Mouse (Mus musculus): ENCODE measurements at regions not wholly inside any gene's neighbourhood (a gene's known extent, or its start where the extent isn't known, plus 50 kb on each side); places are given as distances from the start of the nearest gene placed in this dataset.
"Not testable (repeated sequence)": the region's sequence is repeated elsewhere in the genome, so short reads cannot be mapped to it uniquely, and the experiment has no call there.

DNA sequence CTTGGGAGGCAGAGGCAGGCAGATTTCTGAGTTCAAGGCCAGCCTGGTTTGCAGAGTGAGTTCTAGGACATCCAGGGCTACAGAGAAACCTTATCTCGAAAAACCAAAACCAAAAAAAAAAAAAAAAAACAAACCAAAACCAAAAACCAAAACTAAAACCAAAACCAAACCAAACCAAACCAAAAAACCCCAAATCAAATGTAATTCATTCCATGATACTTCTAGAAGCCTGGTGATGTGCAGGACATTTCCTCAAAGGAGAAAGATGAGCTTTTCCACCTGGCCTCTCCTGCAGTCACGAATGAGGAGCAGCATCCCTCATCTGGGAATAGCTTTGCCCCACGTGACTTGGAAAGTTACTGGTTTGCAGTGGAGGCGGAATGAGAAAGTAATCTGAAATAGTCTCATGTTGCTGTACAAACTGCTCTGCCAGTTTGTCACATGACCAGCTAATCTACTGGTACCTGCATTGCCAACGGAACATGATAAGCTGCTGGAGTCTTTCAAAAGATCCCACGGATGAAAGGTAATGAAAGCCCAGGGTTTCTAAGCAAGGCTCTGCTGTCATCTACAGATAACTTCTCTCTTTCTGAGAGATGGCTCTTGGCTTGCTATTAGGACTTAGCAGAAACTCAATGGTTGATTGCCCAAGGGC lies 127.8 kb upstream of the Max start:
- DNase-seq (ENCODE audit: low read depth): no peak

DNA sequence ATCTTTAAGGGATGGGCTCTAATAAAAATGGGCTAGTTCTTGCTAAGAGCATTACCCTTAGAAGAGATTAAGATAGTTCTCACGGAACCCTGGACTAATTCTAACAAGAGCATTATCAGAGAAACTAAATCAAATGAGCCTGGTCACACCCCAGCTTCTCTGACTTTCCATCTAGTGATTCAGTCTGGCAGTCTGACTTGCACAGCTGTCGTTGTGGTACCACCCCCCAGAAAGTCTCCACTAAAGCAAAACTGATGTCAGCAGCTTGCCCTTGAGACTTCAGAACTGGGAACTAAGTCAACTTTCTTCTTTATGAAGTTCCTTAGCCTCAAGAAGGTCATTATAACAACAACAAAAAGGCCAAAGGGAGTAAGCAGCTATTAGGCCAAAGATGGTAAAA lies 126.5 kb upstream of the Max start:
- DNase-seq (ENCODE audit: low read depth): no peak

DNA sequence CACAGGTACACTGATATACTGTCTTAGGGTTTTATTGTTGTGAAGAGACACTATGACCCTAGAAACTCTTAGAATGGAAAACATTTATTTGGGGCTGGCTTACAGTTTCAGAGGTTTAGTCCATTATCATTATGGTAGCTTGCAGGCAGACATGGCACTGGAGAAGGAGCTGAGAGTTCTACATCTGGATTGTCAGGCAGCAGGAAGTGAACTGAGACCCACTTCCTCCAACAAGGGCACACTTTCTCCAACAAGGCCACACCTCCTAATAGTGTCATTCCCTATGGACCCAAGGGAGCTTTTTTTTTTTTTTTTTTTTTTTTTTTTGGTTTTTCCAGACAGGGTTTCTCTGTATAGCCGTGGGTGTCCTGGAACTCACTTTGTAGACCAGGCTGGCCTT lies 124.9 kb upstream of the Max start:
- DNase-seq (ENCODE audit: low read depth): not testable (repeated sequence)

DNA sequence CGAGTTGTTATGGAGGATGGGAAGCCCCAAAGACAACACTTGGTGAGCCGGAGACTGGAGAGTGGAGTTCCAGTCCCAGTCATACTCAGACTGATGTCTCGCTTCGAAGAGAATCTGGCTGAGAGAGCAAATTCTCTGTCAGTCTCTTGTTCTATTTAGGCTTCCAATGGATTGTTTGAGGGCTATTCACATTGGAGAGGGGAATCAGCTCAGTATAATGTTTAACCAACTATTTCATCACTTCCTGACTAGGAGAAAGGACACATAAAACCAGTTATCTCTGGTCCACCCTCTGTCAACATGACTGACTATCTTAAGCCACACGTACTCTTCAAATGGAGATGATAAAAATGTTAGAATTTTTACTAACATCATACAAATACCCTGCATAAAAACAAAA lies 123.9 kb upstream of the Max start:
- no peak for DNase-seq (ENCODE audit: low read depth)

DNA sequence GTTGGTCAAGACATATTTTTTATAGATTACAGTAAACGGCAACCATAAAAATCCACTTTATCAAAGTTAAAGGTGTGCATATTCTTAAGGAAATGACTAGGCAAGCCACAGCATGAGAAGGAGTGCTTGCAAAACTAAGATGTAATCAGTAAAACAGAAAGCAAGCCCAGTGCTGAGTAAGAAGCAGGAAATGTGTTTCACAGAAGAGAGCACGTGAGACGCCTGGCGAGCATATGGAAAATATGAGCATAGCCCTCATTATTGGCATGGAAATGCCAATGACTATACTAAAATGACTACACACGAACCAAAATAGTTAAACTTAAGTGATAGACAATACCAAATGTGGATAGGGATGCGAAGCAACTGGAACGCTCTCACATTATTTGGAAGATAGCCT lies 123.2 kb upstream of the Max start:
- peak; percentile 23 for DNase-seq (ENCODE audit: low read depth)

DNA sequence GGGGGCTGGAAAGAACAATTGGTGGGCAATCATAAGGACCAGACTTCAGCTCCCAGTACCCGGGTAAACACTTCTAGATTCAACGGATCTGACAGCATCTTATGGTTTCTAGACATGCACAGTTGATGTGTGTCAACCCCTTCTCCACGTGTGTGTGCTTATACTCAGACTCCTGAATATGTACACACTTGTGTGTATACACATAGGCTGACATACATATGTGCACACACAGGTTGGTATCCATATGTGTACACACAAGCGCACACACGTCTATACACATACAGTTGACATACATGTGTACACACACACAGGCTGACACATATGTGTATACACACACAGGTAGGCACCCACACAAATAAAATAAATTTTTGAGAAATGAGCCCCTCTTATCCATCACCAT lies 122.7 kb upstream of the Max start:
- DNase-seq (ENCODE audit: low read depth): no peak

DNA sequence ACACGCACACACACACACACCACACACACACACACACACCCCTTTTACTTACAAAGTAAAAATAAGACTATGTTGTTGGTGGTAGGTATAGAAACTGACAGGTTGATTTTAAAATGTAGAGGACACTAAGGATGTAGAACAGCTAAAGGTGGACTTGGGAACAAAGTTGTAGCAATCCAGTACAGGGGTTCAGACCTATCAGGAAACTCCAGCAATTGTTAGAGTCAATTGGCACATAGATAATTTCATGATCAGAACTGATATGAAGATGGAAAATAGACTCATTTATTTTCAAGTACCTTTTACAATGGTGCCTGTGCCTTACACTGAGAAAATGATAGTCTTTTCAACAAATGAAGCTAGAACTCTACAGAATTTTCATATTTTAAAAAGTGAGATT lies 122.3 kb upstream of the Max start:
- DNase-seq (ENCODE audit: low read depth): no peak

DNA sequence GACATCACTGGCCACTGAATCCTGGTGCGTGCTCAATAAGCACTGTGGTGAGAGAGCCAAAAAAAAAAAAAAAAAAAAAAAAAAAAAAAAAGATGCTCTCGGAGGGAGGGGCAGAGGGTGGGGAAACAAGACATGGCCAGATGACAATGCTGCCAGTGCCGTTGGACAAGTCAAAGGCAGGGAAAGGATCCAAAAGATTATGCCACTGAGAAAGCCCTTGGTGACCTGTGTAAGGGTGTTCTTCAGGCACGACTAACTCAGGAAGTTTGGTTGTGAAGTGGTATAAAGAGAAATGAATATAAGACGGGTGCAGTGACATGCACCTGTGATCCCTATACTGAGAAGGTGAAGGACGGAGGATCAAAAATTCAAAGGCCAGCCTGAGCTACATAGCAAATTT lies 121.8 kb upstream of the Max start:
- no peak for DNase-seq (ENCODE audit: low read depth)

DNA sequence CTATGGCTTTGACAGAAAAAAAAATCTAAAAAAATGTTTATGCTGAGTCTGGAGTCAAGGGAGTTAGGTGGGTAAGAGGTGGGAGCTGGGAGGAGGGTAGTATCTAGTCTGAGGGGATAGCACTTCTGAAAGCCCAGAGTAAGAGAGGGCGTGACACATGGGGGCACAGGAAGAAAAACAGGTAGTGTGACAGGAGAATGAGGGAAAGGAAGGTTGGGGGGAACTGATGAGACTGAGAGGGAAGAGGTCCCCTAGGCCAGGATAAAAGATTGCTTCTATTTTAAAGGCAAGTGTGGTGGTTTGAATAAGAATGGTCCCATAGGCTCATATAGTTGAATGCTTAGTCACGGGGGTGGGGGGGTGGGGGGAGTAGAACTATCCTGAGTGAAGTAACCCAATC lies 119.8 kb upstream of the Max start:
- DNase-seq (ENCODE audit: low read depth): no peak

DNA sequence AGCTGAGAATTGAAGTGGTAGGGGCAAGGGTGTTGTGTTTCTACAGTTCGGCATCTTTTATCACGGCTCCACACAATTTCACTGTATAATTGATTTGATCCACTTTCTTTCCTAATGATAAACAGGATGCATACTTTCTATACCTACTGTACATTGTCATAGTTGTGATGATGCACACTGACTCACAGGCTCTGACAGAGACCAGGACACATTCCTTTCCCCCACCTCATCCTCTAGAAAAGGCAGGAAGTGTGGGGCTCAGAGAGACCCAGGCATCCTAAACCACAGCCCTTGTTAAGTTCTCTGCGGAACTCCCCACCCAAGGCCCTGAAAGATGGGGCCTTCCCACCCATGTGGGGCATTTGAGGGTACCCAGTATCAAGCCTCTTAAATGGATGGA lies 117.5 kb upstream of the Max start:
- no peak for DNase-seq (ENCODE audit: low read depth)

DNA sequence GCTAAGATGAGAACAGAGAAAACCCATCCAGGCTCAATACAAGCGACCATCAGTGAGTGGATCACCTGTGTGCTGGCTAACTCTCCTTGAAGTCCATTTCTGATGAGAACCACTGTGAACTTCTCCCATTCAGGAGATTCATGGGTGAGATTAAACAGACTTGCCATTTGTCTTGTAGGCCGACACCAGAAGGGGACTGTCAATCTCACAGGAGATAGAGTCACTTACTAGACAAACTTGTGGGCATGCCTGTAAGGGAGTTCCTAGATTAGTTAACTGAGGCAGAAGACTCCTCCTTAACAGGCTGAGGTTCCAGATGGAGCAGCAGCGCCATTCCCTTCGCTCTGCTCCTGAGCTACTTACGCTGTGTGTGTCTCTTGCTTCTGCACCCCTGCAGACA lies 114.7 kb upstream of the Max start:
- no peak for DNase-seq (ENCODE audit: low read depth)

DNA sequence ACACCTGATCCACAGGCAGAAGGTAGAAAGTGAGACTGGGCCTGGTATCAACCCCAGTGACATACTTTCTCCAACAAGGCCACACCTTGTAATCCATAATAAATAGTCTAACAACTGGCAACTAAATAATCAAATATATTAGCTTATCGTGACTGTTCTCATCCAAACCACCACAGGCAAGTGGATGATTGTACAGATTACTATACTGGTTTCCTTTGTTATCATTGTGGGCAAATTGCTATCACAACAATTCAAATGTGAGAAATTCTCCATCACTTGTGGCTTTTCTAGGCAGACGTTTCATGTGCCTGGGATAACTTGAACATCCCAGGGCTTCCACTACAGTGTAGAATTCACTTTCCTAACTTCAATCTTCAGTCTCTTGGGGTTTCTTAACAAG lies 112.6 kb upstream of the Max start:
- DNase-seq (ENCODE audit: low read depth): no peak

DNA sequence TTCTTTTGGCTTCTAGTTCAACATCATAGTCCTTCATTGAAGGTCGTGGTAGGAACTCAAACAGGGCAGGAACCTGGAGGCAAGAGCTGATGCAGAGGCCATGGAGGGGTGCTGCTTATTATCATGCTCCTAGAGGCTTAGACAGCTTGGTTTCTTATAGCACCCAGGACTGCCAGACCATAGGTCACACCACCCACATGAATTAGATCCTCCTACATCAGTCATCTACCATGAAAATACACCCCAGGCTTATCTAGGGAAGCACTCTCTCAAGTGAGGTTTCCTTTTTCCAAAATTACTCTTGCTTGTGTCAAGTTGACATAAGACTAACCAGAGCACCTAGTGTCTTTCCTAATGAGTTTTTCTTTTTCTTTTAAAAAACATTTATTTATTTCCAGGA lies 109.7 kb upstream of the Max start:
- no peak for DNase-seq (ENCODE audit: low read depth)

DNA sequence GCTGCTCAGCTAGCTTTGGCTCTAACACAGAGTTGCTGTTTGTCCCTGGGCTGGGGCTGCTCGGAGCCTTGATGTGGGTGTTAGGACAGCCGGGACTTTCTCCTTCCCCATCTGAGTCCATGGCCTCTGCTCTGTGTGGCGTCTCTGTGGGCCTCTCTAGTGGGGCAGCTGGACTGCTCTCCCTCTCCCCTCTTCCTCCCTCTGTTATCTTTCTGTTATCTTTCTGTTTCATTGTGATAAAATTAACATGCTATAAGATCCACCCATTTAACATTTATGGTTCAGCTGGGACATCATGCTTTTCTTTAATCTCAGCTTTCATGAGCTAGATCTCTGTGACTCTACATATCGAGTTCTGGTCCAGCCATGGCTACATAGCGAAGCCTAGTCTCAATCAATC lies 105.9 kb upstream of the Max start:
- no peak for DNase-seq (ENCODE audit: low read depth)

DNA sequence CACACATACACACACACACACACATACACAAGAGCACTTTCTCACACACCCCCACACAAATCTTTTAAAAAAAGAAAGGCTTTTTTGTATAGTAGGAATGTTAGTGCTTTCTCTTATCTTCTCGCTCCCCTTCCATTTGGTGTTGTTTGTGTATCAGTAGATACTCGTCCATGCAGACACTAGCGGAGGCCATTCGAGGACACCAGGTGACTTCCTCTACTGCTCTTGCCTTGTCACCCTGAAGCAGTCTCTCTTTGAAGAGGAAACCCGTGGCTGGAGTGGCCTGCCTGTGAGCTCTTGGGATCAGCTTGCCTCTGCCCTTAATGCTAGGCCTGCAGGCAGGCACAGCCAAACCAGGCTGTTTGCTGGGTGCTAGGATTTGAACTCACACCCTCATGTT lies 105.1 kb upstream of the Max start:
- no peak for DNase-seq (ENCODE audit: low read depth)

DNA sequence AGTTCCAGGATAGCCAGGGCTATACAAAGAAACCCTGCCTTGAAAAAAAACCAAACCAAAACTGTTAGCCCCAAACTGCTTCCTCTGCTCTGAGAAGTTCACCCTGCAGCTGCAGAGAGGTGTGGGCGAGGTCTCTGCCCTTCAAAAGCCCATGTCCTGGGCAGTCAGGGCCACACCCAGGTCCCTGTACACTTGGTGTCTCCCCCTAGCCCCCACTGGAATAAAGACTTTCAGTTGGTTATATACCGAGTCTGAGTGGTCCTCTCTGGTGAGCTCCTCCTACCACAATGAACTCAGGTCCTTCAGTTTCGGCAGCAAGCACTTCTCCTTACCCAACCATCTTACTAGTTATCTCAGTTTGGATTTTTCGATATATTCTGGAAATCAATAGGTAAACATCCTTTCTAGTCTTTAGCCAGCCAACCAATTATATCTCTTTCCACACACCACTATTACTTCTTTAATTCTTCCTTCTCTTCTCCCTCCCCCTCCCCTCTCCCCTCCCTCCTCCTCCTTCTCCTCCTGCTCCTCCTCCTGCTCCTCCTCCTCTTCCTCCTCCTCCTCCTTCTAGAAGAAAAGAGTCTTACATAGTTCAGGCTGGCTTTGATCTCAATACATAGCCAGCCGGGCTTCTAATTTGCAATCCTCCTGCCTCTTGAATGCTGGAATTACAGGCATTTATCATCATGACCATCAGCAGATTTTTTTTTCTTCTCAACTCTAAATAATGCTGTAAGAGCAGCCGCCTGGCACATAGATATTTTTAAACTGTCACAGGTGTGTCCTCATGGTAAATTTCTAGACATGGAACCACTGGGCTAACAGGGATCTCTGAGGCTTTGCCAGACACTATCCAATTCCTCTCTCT lies 103.9 kb upstream of the Max start:
- no peak for DNase-seq (ENCODE audit: low read depth)

DNA sequence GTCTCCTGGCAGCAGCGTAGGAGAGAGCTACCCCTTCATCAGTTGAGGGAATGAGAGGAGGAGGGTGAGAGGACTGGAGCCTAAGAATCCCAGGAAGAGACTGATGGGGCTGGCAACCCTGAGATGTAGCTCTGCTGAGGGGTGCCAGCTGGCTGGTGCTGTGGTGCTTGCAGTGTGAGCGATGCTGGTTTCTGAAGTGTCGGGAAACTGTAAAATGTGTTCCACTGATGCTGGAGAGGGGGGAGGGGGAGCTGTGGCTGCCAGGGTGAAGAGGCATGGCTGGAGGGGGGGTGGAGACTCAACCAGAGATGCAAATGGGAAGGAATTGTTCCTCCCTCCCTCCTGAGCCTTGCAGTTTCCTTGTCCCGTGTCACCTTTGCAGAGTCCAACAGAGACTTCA lies 102.0 kb upstream of the Max start:
- no peak for DNase-seq (ENCODE audit: low read depth)

DNA sequence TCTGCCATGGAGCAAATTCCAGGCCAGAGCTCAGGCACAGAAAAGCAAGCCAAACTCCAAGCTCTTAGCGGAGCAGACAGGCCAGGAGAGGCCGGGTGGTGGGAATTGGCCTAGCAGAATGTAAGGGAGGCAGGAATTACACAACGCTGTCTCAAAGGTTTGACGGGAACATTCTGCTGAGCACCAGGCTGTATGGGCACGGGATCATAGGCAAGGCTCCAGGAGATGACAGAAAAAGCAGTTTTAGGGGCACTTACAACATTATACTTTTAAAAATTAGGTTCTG lies 99.5 kb upstream of the Max start:
- no peak for DNase-seq (ENCODE audit: low read depth)

DNA sequence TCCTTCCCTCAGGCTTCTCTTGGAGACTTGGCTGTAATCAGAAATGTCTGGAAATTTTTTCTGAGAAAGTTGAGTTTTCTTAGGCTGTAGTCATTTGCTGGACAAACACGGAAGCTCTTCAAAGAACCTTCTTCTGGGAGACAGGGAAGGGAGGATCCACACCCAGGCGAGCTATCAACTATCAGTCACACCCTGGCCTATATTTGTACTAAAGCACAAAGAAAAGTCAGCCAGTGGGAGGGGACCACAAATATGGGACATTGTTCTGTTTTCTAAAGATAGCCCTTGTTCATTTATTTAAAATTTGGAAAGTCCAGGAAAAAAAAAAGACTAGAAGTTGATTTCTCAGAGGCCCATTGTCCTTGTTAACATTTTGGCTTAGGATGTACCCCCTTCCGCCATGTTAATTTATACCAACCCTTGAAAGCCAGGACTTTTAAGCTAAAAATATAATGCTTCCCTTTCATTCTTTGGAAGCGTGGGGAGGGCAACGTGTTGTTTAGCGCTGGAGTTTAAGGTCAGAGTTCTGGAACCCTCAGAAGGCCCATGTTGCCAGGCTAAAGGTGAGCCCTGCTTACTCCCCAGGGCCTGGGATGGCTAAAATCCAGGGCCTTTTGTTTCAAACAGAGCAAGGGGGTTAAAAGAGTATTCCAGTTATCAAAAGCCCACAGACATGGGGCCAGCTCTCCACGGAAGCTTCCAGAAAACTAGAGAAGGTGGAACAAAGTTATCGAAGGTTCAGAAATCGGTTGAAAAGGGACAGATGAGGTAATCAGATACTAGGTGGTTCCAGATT lies 99.0 kb upstream of the Max start:
- no peak for DNase-seq (ENCODE audit: low read depth)

DNA sequence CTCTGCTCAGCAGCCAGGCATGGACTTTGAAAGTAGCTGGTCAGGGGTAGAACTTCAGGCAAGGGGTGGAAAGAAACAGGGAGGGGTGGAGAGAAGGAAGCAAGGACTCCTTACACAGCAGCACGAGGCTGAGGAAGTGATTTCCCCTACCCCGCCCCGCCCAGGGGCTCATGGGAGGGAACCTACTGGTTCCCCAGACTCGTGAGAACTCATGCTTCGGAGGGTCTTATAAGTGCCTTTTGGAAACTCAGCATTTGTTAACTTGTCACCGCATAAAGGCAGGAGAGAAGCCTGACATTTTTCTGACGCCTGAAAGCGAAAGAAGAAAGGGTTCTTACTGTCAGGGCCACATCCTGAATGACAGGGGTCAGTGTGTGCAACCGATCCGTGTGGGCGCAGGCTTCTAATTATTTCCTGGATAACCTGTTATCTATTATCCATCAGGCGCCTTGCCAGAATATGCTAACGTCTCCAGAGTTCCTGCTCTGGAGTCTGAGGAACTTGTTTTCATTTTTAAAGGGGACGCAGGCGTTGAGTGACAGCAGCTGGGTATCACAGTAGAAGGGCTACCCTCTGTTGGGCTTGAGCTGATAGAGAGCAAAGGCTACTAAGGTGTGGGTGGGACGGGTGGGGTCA lies 98.2 kb upstream of the Max start:
- DNase-seq (ENCODE audit: low read depth): no peak

DNA sequence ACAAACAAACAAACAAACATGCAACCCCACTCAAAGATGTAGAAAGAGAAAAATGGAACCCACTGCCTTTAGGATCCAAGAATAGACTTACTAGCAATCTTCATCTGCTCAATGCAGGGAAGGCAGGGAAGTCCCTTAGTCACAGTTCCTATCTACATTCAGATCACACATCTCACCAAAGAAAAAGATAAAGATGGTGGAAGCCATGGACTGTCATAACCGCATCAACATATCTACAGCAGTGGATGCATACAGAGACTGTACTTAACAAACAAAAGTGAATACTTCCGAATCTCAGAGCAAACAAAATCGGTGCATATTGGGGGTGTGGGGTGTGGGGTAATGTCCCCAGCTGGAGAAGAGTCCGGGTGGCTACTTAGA lies 97.7 kb upstream of the Max start:
- DNase-seq (ENCODE audit: low read depth): no peak

DNA sequence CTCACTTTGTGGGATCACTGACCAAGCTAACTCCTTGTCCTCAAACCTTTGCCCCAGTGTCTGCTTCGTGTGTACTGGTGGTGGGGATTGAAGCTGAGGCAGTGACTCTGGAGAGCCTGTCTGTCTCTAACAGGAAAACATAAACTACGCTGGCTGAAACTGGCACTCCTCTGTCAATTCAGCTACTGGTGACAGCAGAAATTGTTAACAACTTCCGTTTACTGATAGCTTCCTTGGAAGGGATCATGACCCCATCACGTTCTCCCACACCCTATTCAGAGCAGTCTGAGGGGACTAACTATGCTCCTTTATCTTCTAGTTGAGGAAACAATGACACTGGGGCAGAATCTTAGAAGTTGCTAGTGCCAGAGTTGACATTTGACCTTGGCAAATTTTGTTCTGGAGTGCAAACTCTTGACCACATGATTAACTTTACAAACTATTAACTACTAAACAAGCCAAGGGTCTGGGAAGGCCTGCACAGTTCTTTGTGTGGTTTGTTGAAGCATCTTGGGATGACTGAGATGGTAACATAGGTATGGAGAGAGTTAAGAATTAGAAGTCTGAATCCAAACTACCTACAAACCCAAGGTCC lies 96.7 kb upstream of the Max start:
- no peak for DNase-seq (ENCODE audit: low read depth)
